Comparison of ENCODE assay signal across 20 mouse cellular contexts in genomic region chr11:35505817-35506216, GRCm38 (mm10).
DNase-seq lines count a peak whose midpoint lies in the region; ATAC-seq lines count a peak whose summit lies in the region.
"Had no signal": no experiment of that assay in that cellular context is flagged by ENCODE, and none has a peak within 500 bp of the region (broad histone marks: within the 10 kb centered on the region; RNA-seq: fewer than 3 reads in every experiment).

No protein-coding gene starts in this region.

- H3K36me3 ChIP-seq in hindbrain, embryonic 10.5 days, result no peaks in the 10 kb centered on the region
- no peaks in the 10 kb centered on the region for H3K36me3 ChIP-seq in hindbrain, embryonic 16.5 days (ENCODE audit: control insufficient read depth, insufficient read depth, low read length)
- no peaks in the 10 kb centered on the region for H3K36me3 ChIP-seq in embryonic facial prominence, embryonic 12.5 days
- H3K36me3 ChIP-seq: embryonic facial prominence, embryonic 15.5 days; heart, embryonic 13.5 days; limb, embryonic 13.5 days; liver, embryonic 15.5 days; midbrain, embryonic 13.5 days; neural tube, embryonic 12.5 days had no signal

- H3K4me2 ChIP-seq in hindbrain, embryonic 16.5 days (ENCODE audit: low read length), result no peak overlapping the region
- no peak overlapping the region for H3K4me2 ChIP-seq in embryonic facial prominence, embryonic 12.5 days (replicated peaks)
- H3K4me2 ChIP-seq: embryonic facial prominence, embryonic 15.5 days; heart, embryonic 13.5 days; limb, embryonic 13.5 days; liver, embryonic 15.5 days; midbrain, embryonic 13.5 days; neural tube, embryonic 12.5 days had no signal

- no peak overlapping the region for H3K4me3 ChIP-seq in hindbrain, embryonic 10.5 days
- H3K4me3 ChIP-seq in hindbrain, embryonic 16.5 days (ENCODE audit: low read length), result no peak overlapping the region
- no peak overlapping the region for H3K4me3 ChIP-seq in embryonic facial prominence, embryonic 12.5 days
- H3K4me3 ChIP-seq: embryonic facial prominence, embryonic 15.5 days; heart, embryonic 13.5 days; limb, embryonic 13.5 days; liver, embryonic 15.5 days; midbrain, embryonic 13.5 days; neural tube, embryonic 12.5 days had no signal

- H3K27me3 ChIP-seq in hindbrain, embryonic 10.5 days (ENCODE audit: insufficient read depth, poor library complexity, severe bottlenecking), result 0 out of 2 replicates have a peak, but pooled peaks cover 2% of the 10 kb centered on the region
- H3K27me3 ChIP-seq in hindbrain, embryonic 16.5 days (replicated peaks; ENCODE audit: control insufficient read depth, insufficient read depth, low read length), result no peaks in the 10 kb centered on the region; the same call in 1 of the 2 replicates
- H3K27me3 ChIP-seq in embryonic facial prominence, embryonic 12.5 days, result no peaks in the 10 kb centered on the region
- H3K27me3 ChIP-seq: embryonic facial prominence, embryonic 15.5 days; heart, embryonic 13.5 days; limb, embryonic 13.5 days; neural tube, embryonic 12.5 days had no signal

- no peak for ATAC-seq in hindbrain, embryonic 16.5 days
- peak; percentile 43; the same call in 1 of the 2 replicates for ATAC-seq in embryonic facial prominence, embryonic 12.5 days (ENCODE audit: insufficient number of reproducible peaks, insufficient read depth, low FRiP score, low TSS enrichment)
- ATAC-seq in CD4-positive, CD25-positive, alpha-beta regulatory T cell, adult 4 months, result no peak
- ATAC-seq: midbrain, embryonic 13.5 days had no signal

- peaks cover 100% of the 10 kb centered on the region for H3K4me1 ChIP-seq in hindbrain, embryonic 10.5 days (replicated peaks)
- peaks cover 5% of the 10 kb centered on the region; the same call in 1 of the 2 replicates for H3K4me1 ChIP-seq in hindbrain, embryonic 16.5 days (ENCODE audit: control insufficient read depth, insufficient read depth, low read depth, low read length)
- peaks cover 53% of the 10 kb centered on the region for H3K4me1 ChIP-seq in embryonic facial prominence, embryonic 12.5 days
- H3K4me1 ChIP-seq: liver, embryonic 15.5 days had no signal

- peak; percentile 92 for DNase-seq in hindbrain, embryonic 10.5 days (ENCODE audit: low spot score)
- peak; percentile 3 for DNase-seq in thymus, postnatal 14 days
- no peak for DNase-seq in thymus, postnatal 0 days (ENCODE audit: low spot score)
- peak; percentile 77 for DNase-seq in retina, embryonic 14.5 days (ENCODE audit: low spot score)
- no peak for DNase-seq in frontal cortex, adult 2 months (ENCODE audit: extremely low spot score in 1 of 2, low spot score in 1 of 2)
- DNase-seq: adrenal gland, postnatal 25 days; cerebellum, adult 9-10 months; gastrocnemius, postnatal 10 days; heart, postnatal 4 days; kidney, adult 9 months; lung, postnatal 14 days had no signal

- peak overlapping the region; percentile 90 for H3K27ac ChIP-seq in hindbrain, embryonic 10.5 days
- no peak overlapping the region for H3K27ac ChIP-seq in hindbrain, embryonic 16.5 days (ENCODE audit: low read depth, low read length)
- H3K27ac ChIP-seq in embryonic facial prominence, embryonic 12.5 days, result 0 out of 2 replicates have a peak overlapping the region, but pooled peaks have one; percentile 6
- H3K27ac ChIP-seq: embryonic facial prominence, embryonic 15.5 days; heart, embryonic 13.5 days; limb, embryonic 13.5 days; liver, embryonic 15.5 days; midbrain, embryonic 13.5 days; neural tube, embryonic 12.5 days had no signal

- H3K9ac ChIP-seq in hindbrain, embryonic 16.5 days (ENCODE audit: low read depth, low read length), result no peak overlapping the region
- no peak overlapping the region for H3K9ac ChIP-seq in embryonic facial prominence, embryonic 12.5 days
- H3K9ac ChIP-seq: embryonic facial prominence, embryonic 15.5 days; heart, embryonic 13.5 days; limb, embryonic 13.5 days; liver, embryonic 15.5 days; midbrain, embryonic 13.5 days; neural tube, embryonic 12.5 days had no signal

- no peaks in the 10 kb centered on the region for H3K9me3 ChIP-seq in hindbrain, embryonic 10.5 days
- H3K9me3 ChIP-seq in hindbrain, embryonic 16.5 days (ENCODE audit: control insufficient read depth, low read length), result no peaks in the 10 kb centered on the region
- H3K9me3 ChIP-seq in embryonic facial prominence, embryonic 12.5 days, result no peaks in the 10 kb centered on the region
- H3K9me3 ChIP-seq: embryonic facial prominence, embryonic 15.5 days; heart, embryonic 13.5 days; limb, embryonic 13.5 days; liver, embryonic 15.5 days; midbrain, embryonic 13.5 days; neural tube, embryonic 12.5 days had no signal

- WGBS in hindbrain, embryonic 10.5 days, result 6% methylated on average over 9 of the region's 9 CpGs
- whole genome bisulfite sequencing in hindbrain, embryonic 16.5 days, result 23% methylated on average over 9 of the region's 9 CpGs
- 18% methylated on average over 9 of the region's 9 CpGs for WGBS in embryonic facial prominence, embryonic 12.5 days

Comparison
In these comparisons a context has a peak if more than half of its experiments do, and no peak if none do; other contexts are left out.
1. DNase-seq: peak in hindbrain, embryonic 10.5 days (single experiment), thymus, postnatal 14 days (single experiment) and retina, embryonic 14.5 days (single experiment); none in thymus, postnatal 0 days (single experiment) and frontal cortex, adult 2 months (0 of 2).